Mouse (Mus musculus) liver, adult (tissue): ENCODE results near the gene Olfr984.

ENCODE experiments used
- GATA4 ChIP-seq: IDR thresholded peaks from 2 replicates; pipeline ENCODE4 v1.6.1; 2014; ENCODE audit warnings: mild to moderate bottlenecking, low read length; ENCODE audit not compliant: insufficient replicate concordance

Olfr984 gene

DNA sequence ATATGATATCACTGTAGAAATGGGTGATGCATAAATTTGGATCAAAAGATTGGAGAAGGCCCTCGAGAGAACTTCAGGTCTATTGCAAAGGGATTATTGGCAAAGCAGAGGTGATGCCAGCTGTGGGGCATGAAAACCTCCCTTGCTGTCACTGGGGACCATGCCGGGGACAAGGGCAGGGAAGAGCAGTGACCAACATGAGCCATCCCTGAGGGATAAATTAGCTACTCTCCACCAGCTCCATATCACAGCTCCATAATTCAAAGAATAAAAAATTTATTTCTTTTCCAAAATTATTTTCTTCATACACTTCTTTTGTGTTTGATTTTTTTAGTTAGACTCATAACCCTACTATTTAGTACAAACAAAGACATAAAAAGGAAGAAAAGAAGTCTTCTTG is at the start of gene Olfr984:
TSS of gene Olfr984 (minus strand) at position 101 of the 400 bp plus-strand sequence.
- no peak for TF ChIP-seq GATA4

DNA sequence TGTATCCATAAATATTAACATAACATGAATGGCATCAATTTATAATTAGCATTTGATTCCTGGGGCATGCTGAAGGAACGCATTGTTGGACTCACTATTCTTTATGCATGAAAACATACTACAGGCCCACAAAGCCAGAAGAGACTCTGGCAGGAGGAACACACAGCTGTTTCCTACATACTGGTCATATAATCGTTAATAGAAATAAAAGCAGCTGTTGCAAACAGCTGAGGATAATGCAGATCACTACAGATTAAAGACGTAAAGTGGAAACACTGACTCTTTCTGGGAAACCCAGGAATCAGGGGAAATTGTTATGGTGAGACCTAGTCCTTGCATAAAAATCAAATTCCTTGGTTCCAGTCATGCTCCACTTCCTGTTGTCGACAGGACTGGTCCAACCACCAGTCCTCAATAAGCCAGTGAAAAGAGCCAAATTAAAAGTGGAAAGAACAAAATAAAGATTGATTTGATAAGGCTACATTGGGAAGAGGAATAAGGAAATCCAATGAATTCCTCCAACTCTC is 41.2 kb upstream of the Olfr984 start:
- no peak for TF ChIP-seq GATA4

DNA sequence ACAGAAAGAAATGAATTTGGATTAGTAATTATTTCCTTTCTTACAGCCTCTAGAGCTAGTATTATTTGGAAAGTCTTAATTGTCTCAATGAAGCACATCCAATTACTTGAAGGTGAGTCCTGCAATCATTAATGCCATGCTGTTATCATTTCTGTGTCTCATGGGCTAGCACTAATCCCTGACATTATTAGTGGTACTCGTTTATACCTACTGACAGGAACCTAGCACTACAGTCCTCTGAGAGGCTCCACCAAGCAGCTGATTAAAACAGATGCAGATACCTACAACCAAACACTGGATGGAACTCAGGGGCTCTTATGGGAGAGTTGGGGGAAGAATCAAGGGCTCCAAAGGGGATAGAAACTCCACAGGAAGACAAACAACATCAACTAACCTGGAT is 27.5 kb upstream of the Olfr984 start:
- TF ChIP-seq GATA4: no peak

DNA sequence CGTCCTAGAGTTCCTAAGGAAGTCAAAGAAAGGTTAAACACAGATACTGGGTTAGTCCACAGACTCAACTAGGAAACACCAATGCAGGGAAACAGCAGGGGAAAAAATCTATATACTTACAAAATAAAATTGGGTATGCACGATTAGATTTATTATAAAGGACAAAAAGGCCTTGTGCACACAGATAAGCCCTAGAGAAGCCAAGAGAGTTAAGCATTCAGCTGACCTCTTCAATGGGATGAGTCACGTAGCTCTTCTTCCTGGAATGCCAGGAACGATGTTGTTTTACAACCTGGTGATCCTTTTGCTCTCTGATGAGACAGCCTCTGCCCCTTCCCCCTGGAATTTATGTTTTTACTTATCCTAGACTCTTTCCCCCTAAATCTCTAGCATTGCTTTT is 25.5 kb upstream of the Olfr984 start:
- no peak for TF ChIP-seq GATA4

DNA sequence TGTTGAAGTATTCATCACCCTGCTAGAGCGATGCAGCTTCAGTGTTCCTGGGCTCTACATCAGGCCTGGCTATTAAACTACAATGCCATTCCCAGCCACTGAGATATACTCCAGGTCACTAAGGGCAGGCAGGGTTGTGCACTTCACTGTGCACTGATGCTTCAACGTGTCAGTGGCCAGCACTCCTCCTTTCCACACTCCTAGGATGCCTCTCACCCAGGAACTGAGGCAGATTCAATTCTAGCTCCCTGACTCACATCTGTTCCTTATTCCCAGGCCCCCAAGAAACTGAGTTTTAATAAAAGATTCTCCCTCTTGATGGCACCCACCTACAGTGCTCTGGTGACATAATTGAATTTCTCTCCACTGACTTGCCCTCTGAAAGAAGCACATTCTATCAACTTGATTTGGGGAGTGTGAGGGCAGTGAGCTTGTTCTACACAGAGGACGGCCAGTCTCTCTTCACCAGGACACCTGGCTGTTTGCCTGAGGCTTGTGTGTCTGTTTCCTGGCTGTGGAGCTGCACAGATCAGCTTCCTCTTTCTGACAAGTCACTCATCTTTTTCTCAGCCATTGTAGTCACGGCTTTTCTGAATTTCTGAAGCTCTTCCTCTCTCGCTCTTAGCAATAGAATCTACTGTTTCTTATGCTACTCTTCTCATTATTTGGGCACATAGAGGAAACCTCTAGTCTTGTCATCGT is 23.1 kb upstream of the Olfr984 start:
- no peak for TF ChIP-seq GATA4

DNA sequence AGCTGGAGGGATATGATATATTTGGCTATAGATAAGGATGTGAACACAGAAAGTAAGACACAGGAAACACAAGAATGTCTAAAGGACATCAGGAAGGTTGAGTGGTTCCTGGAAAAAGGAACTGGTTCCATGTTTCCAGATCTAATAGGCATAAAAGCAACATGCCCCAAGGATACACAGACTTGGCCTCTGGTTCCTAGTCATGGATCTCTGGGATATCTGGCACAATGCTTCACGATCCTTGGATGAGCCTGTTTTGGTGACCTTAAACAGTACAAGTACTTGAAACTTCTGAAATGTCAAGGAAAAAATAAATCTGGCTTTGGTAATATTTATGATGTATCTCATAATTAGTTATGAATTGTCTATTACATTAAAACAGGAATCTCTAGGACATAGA is 16.6 kb upstream of the Olfr984 start:
- TF ChIP-seq GATA4: no peak

DNA sequence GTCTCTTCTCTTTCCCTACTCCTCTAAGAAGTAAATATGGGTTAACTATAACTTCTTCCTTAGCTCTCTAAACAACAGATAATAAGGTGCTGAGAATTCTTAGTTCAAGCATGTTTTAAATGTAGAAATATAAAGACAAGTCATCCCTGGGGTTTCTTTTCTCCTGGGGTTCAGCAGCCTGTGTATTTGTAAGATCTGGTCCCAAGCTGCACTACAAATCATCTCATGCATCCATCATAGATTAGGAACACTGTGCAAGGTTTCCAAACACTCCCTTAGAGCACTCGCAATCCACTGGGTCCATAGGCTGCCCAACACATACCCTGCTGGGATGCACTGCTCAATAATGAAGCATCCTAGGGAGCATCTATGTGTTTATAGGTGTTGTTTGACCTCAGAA is 16.1 kb upstream of the Olfr984 start, which contains the start of gene Olfr985:
TSS of gene Olfr985 (minus strand) at position 101 of the 400 bp plus-strand sequence.
- no peak for TF ChIP-seq GATA4

DNA sequence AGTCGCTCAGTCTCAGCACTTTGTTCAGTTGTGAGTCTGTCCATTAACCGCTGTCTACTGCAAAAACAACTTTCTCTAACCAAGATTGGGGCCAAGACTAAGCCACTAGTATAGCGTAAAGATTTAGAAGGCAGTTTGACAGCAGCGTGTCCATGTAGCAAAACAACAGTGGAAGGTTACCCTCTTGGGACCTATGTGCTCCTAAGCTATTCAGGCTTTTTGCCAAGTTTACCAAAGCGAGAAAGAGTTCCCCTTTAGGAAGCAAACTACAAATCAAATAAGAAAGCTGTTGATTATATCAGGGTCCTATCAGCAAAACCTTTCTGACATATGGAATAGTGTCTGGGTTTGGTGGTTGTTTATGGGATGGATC is 3.3 kb upstream of the Olfr984 start:
- TF ChIP-seq GATA4: no peak

DNA sequence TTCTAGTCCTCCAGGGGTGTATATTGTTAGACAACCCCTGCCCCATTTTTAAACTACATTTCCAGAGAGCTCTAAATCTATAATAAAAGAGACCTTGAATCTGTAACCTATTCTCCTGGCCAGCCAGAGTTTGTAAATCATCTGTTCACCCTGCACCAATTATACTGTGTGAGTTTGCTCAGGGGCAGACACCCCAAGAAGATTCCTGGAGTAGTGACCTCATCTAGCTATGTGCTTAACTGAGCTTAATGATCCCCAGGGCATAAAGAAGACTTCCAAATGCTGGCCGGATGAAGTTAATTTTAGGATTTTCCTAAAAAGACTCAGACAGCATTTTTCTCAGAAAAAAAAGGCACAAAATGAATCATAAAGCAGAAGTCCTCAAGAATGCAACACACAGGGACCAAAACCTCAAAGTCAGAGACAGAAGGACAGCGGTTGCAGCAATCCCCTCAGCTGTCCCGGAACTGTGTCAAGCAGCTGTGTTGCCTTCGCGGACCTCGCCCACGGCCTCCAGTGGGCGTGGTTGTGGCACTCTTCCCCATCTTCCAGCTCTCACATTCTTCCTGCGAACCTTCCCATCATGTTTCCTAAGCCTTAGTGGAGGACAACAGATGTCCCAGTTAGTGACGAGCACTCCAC is 2.8 kb upstream of the Olfr984 start:
- no peak for TF ChIP-seq GATA4

DNA sequence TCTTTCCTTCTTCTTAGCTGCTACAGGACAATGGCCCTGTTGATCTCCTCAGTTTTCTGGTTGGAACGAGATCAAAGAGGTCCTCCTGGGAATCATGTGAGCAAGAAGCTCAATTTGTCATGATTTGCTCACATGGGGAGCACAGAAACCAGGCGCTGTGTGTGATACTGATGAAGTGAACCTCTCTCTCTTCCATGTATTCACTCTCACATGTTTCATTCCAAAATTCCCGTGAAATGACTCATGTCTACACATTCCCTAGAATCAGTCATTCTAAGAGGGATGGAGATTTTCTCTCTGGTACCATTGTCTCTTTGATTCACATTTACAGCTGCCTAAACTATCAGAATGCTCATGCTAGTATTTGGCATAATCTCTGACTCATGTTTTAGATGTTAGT is 19.2 kb downstream of the Olfr984 start:
- no peak for TF ChIP-seq GATA4

DNA sequence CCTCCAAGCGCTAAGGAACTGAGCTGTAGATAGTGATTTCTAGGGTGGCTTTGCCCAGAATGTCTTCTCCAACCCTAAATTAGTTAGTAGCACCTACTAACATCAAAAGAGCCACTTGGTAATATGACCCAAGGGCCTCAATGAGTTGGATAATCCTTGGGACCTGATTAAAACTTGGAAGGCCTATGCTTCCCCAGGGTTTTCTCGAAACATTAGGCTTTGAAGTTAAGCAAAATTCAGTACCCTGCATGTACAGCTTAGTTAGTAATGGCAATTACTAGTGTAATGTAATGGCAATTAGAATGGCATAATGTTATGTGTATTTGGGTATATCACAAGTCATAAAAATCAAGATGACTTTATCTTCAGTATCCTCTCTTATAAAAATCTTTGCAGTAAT is 20.5 kb downstream of the Olfr984 start, which contains the start of gene Olfr983:
TSS of gene Olfr983 (minus strand) at position 101 of the 400 bp plus-strand sequence.
- TF ChIP-seq GATA4: no peak

DNA sequence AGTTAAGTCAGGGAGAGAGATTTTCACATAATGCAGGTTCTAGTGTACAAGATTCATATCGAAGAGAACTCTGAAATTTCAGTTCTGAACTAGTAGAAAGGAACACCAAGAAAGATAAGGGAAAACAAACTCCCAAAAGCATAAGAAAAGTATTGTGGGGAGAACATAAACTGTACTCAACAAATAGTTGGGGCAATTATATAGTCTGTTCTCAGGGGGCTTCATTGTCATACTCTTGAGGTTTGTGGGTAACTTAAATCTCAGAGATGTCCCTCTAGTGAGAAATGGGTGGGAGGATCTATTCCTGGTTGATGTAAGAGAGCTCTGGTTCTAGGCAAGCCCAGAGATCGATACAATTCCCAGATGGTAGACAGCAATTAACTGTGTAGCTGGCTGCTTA is 40.5 kb downstream of the Olfr984 start, which contains the start of gene Olfr982:
TSS of gene Olfr982 (plus strand) at position 301 of the 400 bp plus-strand sequence.
- TF ChIP-seq GATA4: no peak

DNA sequence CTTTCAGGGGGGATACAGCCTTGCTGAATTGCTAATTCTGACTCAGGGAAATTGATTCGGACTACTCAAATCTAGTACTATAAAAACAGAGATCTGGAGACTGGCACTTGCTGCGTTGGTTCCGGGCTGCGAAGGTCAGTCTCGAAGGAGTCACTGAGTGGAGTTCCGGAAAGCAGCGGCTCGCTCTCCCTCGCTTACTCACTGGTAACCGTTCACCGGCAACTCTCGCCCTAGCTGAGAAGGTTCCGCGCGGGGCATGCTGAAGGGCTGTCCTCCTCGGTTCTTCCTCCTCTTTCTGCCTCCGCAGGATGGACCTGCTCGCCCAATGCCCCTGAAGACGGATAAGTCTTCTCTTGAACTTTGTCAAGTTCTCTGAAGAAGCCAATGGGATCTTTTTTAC is 63.9 kb downstream of the Olfr984 start:
- no peak for TF ChIP-seq GATA4
